Mouse (Mus musculus) heart, embryonic 14.5 days (tissue): Measurements from ENCODE around the gene Acox3. TPM values are rescaled to one million over a fixed set of nuclear protein-coding genes. Genes with fewer than 3 reads are reported as not detected.

ENCODE experiments used
- ATAC-seq: fragments of 200-750 bp; cut with Nextera tagmentation; 2 replicates; pipeline ENCODE4 v1.8.0; 2017; ENCODE audit warnings: low read depth, moderate TSS enrichment; ENCODE audit not compliant: insufficient number of reproducible peaks, insufficient read depth, low FRiP score
- H3K27ac ChIP-seq, 2 experiments: fragments of 200-500 bp in 1 of 2; fragments of 300-500 bp in 1 of 2; sonication (generic) in 1 of 2; replicated peaks in 1 of 2; 2 replicates each; pipeline ENCODE4 v1.5.1; 2012 to 2014; ENCODE audit warnings: low read depth in 2 of 2, low read length in 2 of 2, control low read depth in 1 of 2, mild to moderate bottlenecking in 1 of 2, mixed read lengths in 1 of 2; ENCODE audit not compliant: control insufficient read depth in 1 of 2, insufficient read depth in 1 of 2
- H3K27me3 ChIP-seq: fragments of 300-500 bp; sonication (generic); 2 replicates; pipeline ENCODE4 v1.6.1; 2014; ENCODE audit warnings: mild to moderate bottlenecking, low read length, control low read depth; ENCODE audit not compliant: control insufficient read depth, insufficient read depth
- H3K36me3 ChIP-seq: fragments of 300-500 bp; sonication (generic); 2 replicates; pipeline ENCODE4 v1.6.1; 2014; ENCODE audit warnings: mild to moderate bottlenecking, control low read depth, low read length, mixed read lengths; ENCODE audit not compliant: control insufficient read depth, insufficient read depth
- H3K4me1 ChIP-seq, 2 experiments: fragments of 200-500 bp in 1 of 2; fragments of 300-500 bp in 1 of 2; sonication (generic) in 1 of 2; 2 replicates each; pipeline ENCODE4 v1.6.1; 2012 to 2014; ENCODE audit warnings: low read length in 2 of 2, control low read depth in 1 of 2, mixed read lengths in 1 of 2; ENCODE audit not compliant: control insufficient read depth in 2 of 2, insufficient read depth in 2 of 2
- H3K4me2 ChIP-seq: fragments of 300-500 bp; sonication (generic); 2 replicates; pipeline ENCODE4 v1.6.1; 2014; ENCODE audit warnings: mild to moderate bottlenecking, low read length
- H3K4me3 ChIP-seq, 2 experiments: fragments of 200-500 bp in 1 of 2; fragments of 300-500 bp in 1 of 2; sonication (generic) in 1 of 2; 2 replicates each; pipeline ENCODE4 v1.5.1; 2012 to 2014; ENCODE audit warnings: low read length in 2 of 2, mild to moderate bottlenecking in 2 of 2, control low read depth in 1 of 2, low read depth in 1 of 2, moderate library complexity in 1 of 2; ENCODE audit not compliant: control insufficient read depth in 1 of 2, insufficient read depth in 1 of 2
- H3K9ac ChIP-seq: fragments of 300-500 bp; sonication (generic); 2 replicates; pipeline ENCODE4 v1.6.1; 2014; ENCODE audit warnings: mild to moderate bottlenecking, low read length
- H3K9me3 ChIP-seq: fragments of 300-500 bp; sonication (generic); 2 replicates; pipeline ENCODE4 v1.6.1; 2016; ENCODE audit warnings: low read length, control low read depth; ENCODE audit not compliant: control insufficient read depth
- WGBS: fragments of 180-500 bp; shearing (Covaris S2); extraction: QIAGEN DNeasy Blood & Tissue Kit; methylation state at CpG from one replicate; pipeline ENCODE4 v1.1.7; 2014; 5-methylcytosine and 5-hydroxymethylcytosine counted together
- polyA plus RNA-seq: library from polyadenylated mRNA; unstranded; fragments of >200 nt; fragmentation: Nextera tagmentation; extraction: Ambion mirVana; gene quantifications from 2 replicates; pipeline ENCODE4 v1.2.1, GENCODE M21; 2014

The Acox3 gene
- polyA plus RNA-seq = 13.6 and 13.8 TPM in 2 replicates

GRCm38 (mm10) chr5:35582445-35583220 lies at the start of gene Acox3:
TSS of gene Acox3 (plus strand) at chr5:35583040.
- WGBS = under 1% methylated on average over 35 of the region's 35 CpGs
- Histone ChIP-seq H3K27me3 (0 out of 2 replicates have a peak, but pooled peaks cover 5% of the 10 kb centered on the region), H3K4me1 (peaks cover 7 to 12% of the 10 kb centered on the region in 2 experiments; a peak in 3 of 4 replicates), H3K36me3 (no peaks in the 10 kb centered on the region), H3K9me3 (no peaks in the 10 kb centered on the region), H3K27ac (peak within 1 kb of the TSS; percentile 54 to 68), H3K4me3 (peak within 1 kb of the TSS; percentile 50 to 84), H3K9ac (peak within 1 kb of the TSS; percentile 66), H3K4me2 (peak within 1 kb of the TSS; percentile 67)
- ATAC-seq = peak; percentile 89

GRCm38 (mm10) chr5:35536271-35536670 lies 46.6 kb upstream of the Acox3 start:
- H3K27ac ChIP-seq = no peak overlapping the region
- ATAC-seq = no peak

GRCm38 (mm10) chr5:35537474-35537873 lies 45.4 kb upstream of the Acox3 start:
- WGBS = 70% methylated on average over 1 of the region's 1 CpGs

More at GRCm38 (mm10) chr5:35536271-35536670, 46.6 kb upstream of the Acox3 start:
- H3K36me3 ChIP-seq = no peaks in the 10 kb centered on the region
- no peak overlapping the region for H3K4me3 ChIP-seq
- no peak overlapping the region for H3K9ac ChIP-seq
- peaks cover 0 to 2% of the 10 kb centered on the region in 2 experiments; a peak in 1 of 4 replicates for H3K4me1 ChIP-seq
- WGBS = 68% methylated on average over 3 of the region's 3 CpGs
- H3K27me3 ChIP-seq = peaks cover 4% of the 10 kb centered on the region; the same call in 1 of the 2 replicates
- H3K9me3 ChIP-seq = no peaks in the 10 kb centered on the region
- no peak overlapping the region for H3K4me2 ChIP-seq

GRCm38 (mm10) chr5:35538022-35538421 lies 44.8 kb upstream of the Acox3 start:
- H3K9ac ChIP-seq = no peak overlapping the region
- H3K27ac ChIP-seq = no peak overlapping the region
- no peaks in the 10 kb centered on the region for H3K9me3 ChIP-seq
- no peaks in the 10 kb centered on the region for H3K36me3 ChIP-seq
- H3K27me3 ChIP-seq = no peaks in the 10 kb centered on the region
- 76% methylated on average over 3 of the region's 3 CpGs for WGBS
- H3K4me1 ChIP-seq = peaks cover 0 to 2% of the 10 kb centered on the region in 2 experiments; a peak in 1 of 4 replicates
- H3K4me2 ChIP-seq = no peak overlapping the region
- no peak for ATAC-seq
- H3K4me3 ChIP-seq = no peak overlapping the region

More at GRCm38 (mm10) chr5:35537474-35537873, 45.4 kb upstream of the Acox3 start:
- Histone ChIP-seq H3K36me3 (no peaks in the 10 kb centered on the region), H3K9ac (no peak overlapping the region), H3K27me3 (peaks cover 4% of the 10 kb centered on the region; the same call in 1 of the 2 replicates), H3K9me3 (no peaks in the 10 kb centered on the region), H3K4me2 (no peak overlapping the region), H3K4me1 (peaks cover 0 to 2% of the 10 kb centered on the region in 2 experiments; a peak in 1 of 4 replicates), H3K4me3 (no peak overlapping the region), H3K27ac (no peak overlapping the region)
- ATAC-seq = no peak

- Histone ChIP-seq H3K9ac (no peak overlapping the region), H3K27me3 (peaks cover 4% of the 10 kb centered on the region; the same call in 1 of the 2 replicates), H3K4me1 (peaks cover 0 to 2% of the 10 kb centered on the region in 2 experiments; a peak in 1 of 4 replicates), H3K4me3 (no peak overlapping the region), H3K4me2 (no peak overlapping the region), H3K27ac (no peak overlapping the region), H3K36me3 (no peaks in the 10 kb centered on the region), H3K9me3 (no peaks in the 10 kb centered on the region)
- no peak for ATAC-seq
- 45% methylated on average over 4 of the region's 4 CpGs for WGBS
Measured at GRCm38 (mm10) chr5:35539576-35539975, 43.3 kb upstream of the Acox3 start.

- peaks cover 4% of the 10 kb centered on the region; the same call in 1 of the 2 replicates for H3K27me3 ChIP-seq
- H3K27ac ChIP-seq = no peak overlapping the region
- no peak overlapping the region for H3K9ac ChIP-seq
- no peaks in the 10 kb centered on the region for H3K36me3 ChIP-seq
- no peak overlapping the region for H3K4me2 ChIP-seq
- no peak overlapping the region for H3K4me3 ChIP-seq
- WGBS = 44% methylated on average over 5 of the region's 5 CpGs
- peaks cover 0 to 2% of the 10 kb centered on the region in 2 experiments; a peak in 1 of 4 replicates for H3K4me1 ChIP-seq
- no peak for ATAC-seq
- no peaks in the 10 kb centered on the region for H3K9me3 ChIP-seq
Measured at GRCm38 (mm10) chr5:35540555-35540954, 42.3 kb upstream of the Acox3 start.

GRCm38 (mm10) chr5:35541059-35541790 lies 41.6 kb upstream of the Acox3 start:
- 69% methylated on average over 4 of the region's 4 CpGs for WGBS
- H3K9me3 ChIP-seq = no peaks in the 10 kb centered on the region
- H3K9ac ChIP-seq = no peak overlapping the region
- H3K36me3 ChIP-seq = no peaks in the 10 kb centered on the region
- H3K4me1 ChIP-seq = peaks cover 0 to 2% of the 10 kb centered on the region in 2 experiments; a peak in 1 of 4 replicates
- H3K4me2 ChIP-seq = no peak overlapping the region
- ATAC-seq = no peak
- peaks cover 4% of the 10 kb centered on the region; the same call in 1 of the 2 replicates for H3K27me3 ChIP-seq
- H3K27ac ChIP-seq = no peak overlapping the region
- H3K4me3 ChIP-seq = no peak overlapping the region
